Mouse (Mus musculus) megakaryocyte, embryonic 14.5 days (primary cell): ENCODE results near the gene Cerkl.

ENCODE experiments used
- FLI1 ChIP-seq: IDR thresholded peaks from 2 replicates; pipeline ENCODE4 v1.6.1; 2012; ENCODE audit warnings: low read length, inconsistent platforms, mixed read lengths
- GATA1 ChIP-seq: IDR thresholded peaks from 3 replicates; pipeline ENCODE4 v1.6.1; 2012; ENCODE audit warnings: mixed read lengths, low read length, inconsistent platforms, borderline replicate concordance

- no peak for TF ChIP-seq GATA1
- TF ChIP-seq FLI1 = no peak
Observed at GRCm38 (mm10) chr2:79367451-79368450, 88.8 kb downstream of the Cerkl start.
